Comparison of ENCODE assay signal across 13 mouse cellular contexts in genomic region chr3:31016594-31017196, GRCm38 (mm10). TPM values are rescaled to one million over a fixed set of nuclear protein-coding genes. Genes with fewer than 3 reads are reported as not detected.
DNase-seq lines count a peak whose midpoint lies in the region; ATAC-seq and TF ChIP-seq lines count a peak whose summit lies in the region.
"Had no signal": no experiment of that assay in that cellular context is flagged by ENCODE, and none has a peak within 500 bp of the region (broad histone marks: within the 10 kb centered on the region; RNA-seq: fewer than 3 reads in every experiment).

No protein-coding gene starts in this region.

- H3K27ac ChIP-seq in gastrocnemius, adult 2 months: peak overlapping the region; percentile 8; the same call in 1 of the 2 replicates
- H3K27ac ChIP-seq in neural tube, embryonic 11.5 days (ENCODE audit: low read depth, low read length): no peak overlapping the region
- no peak overlapping the region for H3K27ac ChIP-seq in neural tube, embryonic 15.5 days (replicated peaks)
- H3K27ac ChIP-seq in intestine, embryonic 14.5 days (ENCODE audit: low read depth): peak overlapping the region; percentile 47; the same call in 1 of the 2 replicates
- H3K27ac ChIP-seq: hindbrain, embryonic 15.5 days; neural tube, embryonic 13.5 days had no signal

- no peak overlapping the region for H3K9ac ChIP-seq in neural tube, embryonic 11.5 days (ENCODE audit: low read length)
- H3K9ac ChIP-seq in neural tube, embryonic 15.5 days (replicated peaks): no peak overlapping the region
- H3K9ac ChIP-seq in intestine, embryonic 14.5 days (ENCODE audit: low read length): no peak overlapping the region
- H3K9ac ChIP-seq: hindbrain, embryonic 15.5 days; neural tube, embryonic 13.5 days had no signal

- ATAC-seq in neural tube, embryonic 11.5 days (ENCODE audit: insufficient read depth, low FRiP score, low TSS enrichment): no peak
- no peak for ATAC-seq in neural tube, embryonic 15.5 days (ENCODE audit: low FRiP score)
- peak; percentile 67; the same call in 1 of the 2 replicates for ATAC-seq in intestine, embryonic 14.5 days (replicated peaks; ENCODE audit: low FRiP score, low TSS enrichment, low read depth)
- ATAC-seq: activated CD4-positive, CD25-positive, alpha-beta regulatory T cell, adult 4 months had no signal

- no peak overlapping the region for H3K4me2 ChIP-seq in neural tube, embryonic 11.5 days (ENCODE audit: low read depth)
- H3K4me2 ChIP-seq in neural tube, embryonic 15.5 days: no peak overlapping the region
- H3K4me2 ChIP-seq in intestine, embryonic 14.5 days (ENCODE audit: low read length): no peak overlapping the region
- H3K4me2 ChIP-seq: hindbrain, embryonic 15.5 days; neural tube, embryonic 13.5 days had no signal

- H3K27me3 ChIP-seq in neural tube, embryonic 11.5 days (ENCODE audit: control insufficient read depth, insufficient read depth, low read length): no peaks in the 10 kb centered on the region
- no peaks in the 10 kb centered on the region for H3K27me3 ChIP-seq in neural tube, embryonic 15.5 days (replicated peaks)
- H3K27me3 ChIP-seq in intestine, embryonic 14.5 days (replicated peaks; ENCODE audit: control insufficient read depth, insufficient read depth, low read length): no peaks in the 10 kb centered on the region
- H3K27me3 ChIP-seq: hindbrain, embryonic 15.5 days; neural tube, embryonic 13.5 days had no signal

- TF ChIP-seq CTCF in gastrocnemius, adult 2 months (IDR thresholded peaks at IDR 0.05): no peak

- 40% methylated on average over 9 of the region's 9 CpGs for WGBS in neural tube, embryonic 11.5 days
- 49% methylated on average over 9 of the region's 9 CpGs for WGBS in neural tube, embryonic 15.5 days
- WGBS in intestine, embryonic 14.5 days: 36% methylated on average over 9 of the region's 9 CpGs

- H3K4me3 ChIP-seq in gastrocnemius, adult 2 months: no peak overlapping the region
- no peak overlapping the region for H3K4me3 ChIP-seq in neural tube, embryonic 11.5 days (ENCODE audit: low read depth, low read length)
- H3K4me3 ChIP-seq in neural tube, embryonic 15.5 days (replicated peaks): no peak overlapping the region
- H3K4me3 ChIP-seq in intestine, embryonic 14.5 days (ENCODE audit: low read depth, low read length): no peak overlapping the region
- H3K4me3 ChIP-seq: hindbrain, embryonic 15.5 days; neural tube, embryonic 13.5 days had no signal

- intact Hi-C loops in gastrocnemius, adult 2 months (cut with DNase I): no loop called here
- intact Hi-C loops in gastrocnemius, postnatal 36 days (cut with DNase I): no loop called here

- no peaks in the 10 kb centered on the region for H3K4me1 ChIP-seq in neural tube, embryonic 11.5 days (ENCODE audit: control insufficient read depth, insufficient read depth, low read length)
- peaks cover 19% of the 10 kb centered on the region for H3K4me1 ChIP-seq in neural tube, embryonic 15.5 days
- H3K4me1 ChIP-seq in intestine, embryonic 14.5 days (replicated peaks; ENCODE audit: control insufficient read depth, insufficient read depth, low read length): peaks cover 26% of the 10 kb centered on the region

- no peaks in the 10 kb centered on the region for H3K9me3 ChIP-seq in neural tube, embryonic 11.5 days (ENCODE audit: control insufficient read depth, low read length)
- no peaks in the 10 kb centered on the region for H3K9me3 ChIP-seq in neural tube, embryonic 15.5 days (replicated peaks)
- no peaks in the 10 kb centered on the region for H3K9me3 ChIP-seq in intestine, embryonic 14.5 days (ENCODE audit: control insufficient read depth, low read length)
- H3K9me3 ChIP-seq: hindbrain, embryonic 15.5 days; neural tube, embryonic 13.5 days had no signal

- no peak for DNase-seq in gastrocnemius, adult 2 months
- no peak for DNase-seq in gastrocnemius, postnatal 36 days
- peak; percentile 15 for DNase-seq in neural tube, embryonic 11.5 days (ENCODE audit: low spot score)
- DNase-seq in intestine, embryonic 14.5 days (ENCODE audit: low spot score): no peak
- peak; percentile 67 for DNase-seq in yolk sac, embryonic 10.5 days (ENCODE audit: low spot score)
- DNase-seq in MN1 (ENCODE audit: low spot score): no peak
- no peak for DNase-seq in gastrocnemius, postnatal 25 days
- DNase-seq: B cell, adult 2 months; gastrocnemius, postnatal 14 days had no signal

- no peaks in the 10 kb centered on the region for H3K36me3 ChIP-seq in neural tube, embryonic 11.5 days (ENCODE audit: control insufficient read depth, insufficient read depth, low read length)
- peaks cover 5% of the 10 kb centered on the region; the same call in 1 of the 2 replicates for H3K36me3 ChIP-seq in neural tube, embryonic 15.5 days
- H3K36me3 ChIP-seq in intestine, embryonic 14.5 days (ENCODE audit: control insufficient read depth, insufficient read depth, low read length): peaks cover 8% of the 10 kb centered on the region
- H3K36me3 ChIP-seq: hindbrain, embryonic 15.5 days had no signal

RNA-seq across cellular contexts. Expression of gene Prkci, which starts 21.1 kb away (rescaled TPM):
- total RNA-seq in gastrocnemius, adult 2 months (2021): 1 to 10 TPM; 4.3 to 6.3 TPM
- 1 to 10 TPM; 2.8 to 3.0 TPM for total RNA-seq in gastrocnemius, postnatal 36 days (2021)
- polyA plus RNA-seq in neural tube, embryonic 11.5 days (2014; fragmentation: Nextera tagmentation; extraction: Ambion mirVana): 44.7 and 47.8 TPM in 2 replicates
- 25.1 and 29.4 TPM in 2 replicates for polyA plus RNA-seq in neural tube, embryonic 15.5 days (2015; fragmentation: Nextera tagmentation; extraction: Ambion mirVana)
- polyA plus RNA-seq in intestine, embryonic 14.5 days (2014; fragmentation: Nextera tagmentation; extraction: Ambion mirVana): 48.0 and 51.8 TPM in 2 replicates
- total RNA-seq in gastrocnemius, postnatal 25 days (2021): 1 to 10 TPM; 4.4 to 4.7 TPM

RNA-seq across cellular contexts. Expression of gene Phc3, which starts 47.5 kb away (rescaled TPM):
- 10 to 100 TPM; 12.7 to 13.9 TPM for total RNA-seq in gastrocnemius, adult 2 months (2021)
- total RNA-seq in gastrocnemius, postnatal 36 days (2021): 10 to 100 TPM in 1 of 2 experiments, 1 to 10 TPM in 1; 9.3 to 11.6 TPM
- polyA plus RNA-seq in neural tube, embryonic 11.5 days (2014; fragmentation: Nextera tagmentation; extraction: Ambion mirVana): 5.2 and 5.6 TPM in 2 replicates
- 8.7 and 8.9 TPM in 2 replicates for polyA plus RNA-seq in neural tube, embryonic 15.5 days (2015; fragmentation: Nextera tagmentation; extraction: Ambion mirVana)
- polyA plus RNA-seq in intestine, embryonic 14.5 days (2014; fragmentation: Nextera tagmentation; extraction: Ambion mirVana): 8.8 and 9.1 TPM in 2 replicates
- 10 to 100 TPM; 10.6 to 11.0 TPM for total RNA-seq in gastrocnemius, postnatal 25 days (2021)

Comparison
In these comparisons a context has a peak if more than half of its experiments do, and no peak if none do; other contexts are left out.
1. DNase-seq: peak in neural tube, embryonic 11.5 days (single experiment) and yolk sac, embryonic 10.5 days (single experiment); none in gastrocnemius, adult 2 months (single experiment), gastrocnemius, postnatal 36 days (0 of 2), intestine, embryonic 14.5 days (single experiment), MN1 (single experiment) and gastrocnemius, postnatal 25 days (single experiment).
2. H3K27ac ChIP-seq: peak in gastrocnemius, adult 2 months (single experiment) and intestine, embryonic 14.5 days (single experiment); none in neural tube, embryonic 11.5 days (single experiment) and neural tube, embryonic 15.5 days (single experiment).